Mouse (Mus musculus) stomach, postnatal 0 days (tissue): Measurements from ENCODE around the gene Med16.

Experiments used
- CTCF ChIP-seq: IDR thresholded peaks from 2 replicates; pipeline ENCODE4 v1.5.1; 2016; ENCODE audit warnings: antibody characterized with exemption, low read depth, mild to moderate bottlenecking, moderate library complexity
- EP300 ChIP-seq: optimal IDR thresholded peaks from 2 replicates; pipeline ENCODE3; 2016; ENCODE audit warnings: antibody characterized with exemption

- TF ChIP-seq CTCF: no peak
- no peak for TF ChIP-seq EP300
Measured at GRCm38 (mm10) chr10:79928907-79929701, 20.4 kb upstream of the Med16 start.
